Mouse (Mus musculus) bone marrow macrophage, adult 2 months (primary cell): ENCODE measurements around the gene Fam213a. TPM values are rescaled to one million over a fixed set of nuclear protein-coding genes. Genes with fewer than 3 reads are reported as not detected.

Experiments
- H3K27ac ChIP-seq: 2 replicates; pipeline ENCODE4 v1.5.1; 2012; ENCODE audit warnings: low read depth, low read length; ENCODE audit not compliant: insufficient read depth
- H3K4me1 ChIP-seq: 2 replicates; pipeline ENCODE4 v1.6.1; 2012; ENCODE audit warnings: low read length; ENCODE audit not compliant: control insufficient read depth, insufficient read depth
- H3K4me3 ChIP-seq: 2 replicates; pipeline ENCODE4 v1.5.1; 2012; ENCODE audit warnings: mild to moderate bottlenecking, low read length, moderate library complexity; ENCODE audit not compliant: insufficient read depth
- CTCF ChIP-seq: IDR thresholded peaks from 2 replicates; pipeline ENCODE4 v1.5.1; 2012; ENCODE audit warnings: low read depth, mild to moderate bottlenecking, low read length, moderate library complexity
- POLR2A ChIP-seq: IDR thresholded peaks from 2 replicates; pipeline ENCODE4 v1.6.1; 2012; ENCODE audit warnings: mild to moderate bottlenecking, low read depth, low read length, borderline replicate concordance
- polyA plus RNA-seq: library from polyadenylated mRNA; stranded (reverse); fragments of >200 nt; gene quantifications from 2 replicates; pipeline ENCODE4 v1.2.4, GENCODE M21; 2012; ENCODE audit not compliant: missing spikeins, insufficient read depth, insufficient read length

Gene Fam213a
- polyA plus RNA-seq, 1 experiment, result 29.1 TPM

- H3K4me1 ChIP-seq, result peaks cover 16% of the 10 kb centered on the region
- no peak overlapping the region for H3K27ac ChIP-seq
- no peak for TF ChIP-seq POLR2A
- TF ChIP-seq CTCF, result no peak
- no peak overlapping the region for H3K4me3 ChIP-seq
Measured at GRCm38 (mm10) chr14:41005716-41006115, 7.9 kb downstream of the Fam213a start.

DNA sequence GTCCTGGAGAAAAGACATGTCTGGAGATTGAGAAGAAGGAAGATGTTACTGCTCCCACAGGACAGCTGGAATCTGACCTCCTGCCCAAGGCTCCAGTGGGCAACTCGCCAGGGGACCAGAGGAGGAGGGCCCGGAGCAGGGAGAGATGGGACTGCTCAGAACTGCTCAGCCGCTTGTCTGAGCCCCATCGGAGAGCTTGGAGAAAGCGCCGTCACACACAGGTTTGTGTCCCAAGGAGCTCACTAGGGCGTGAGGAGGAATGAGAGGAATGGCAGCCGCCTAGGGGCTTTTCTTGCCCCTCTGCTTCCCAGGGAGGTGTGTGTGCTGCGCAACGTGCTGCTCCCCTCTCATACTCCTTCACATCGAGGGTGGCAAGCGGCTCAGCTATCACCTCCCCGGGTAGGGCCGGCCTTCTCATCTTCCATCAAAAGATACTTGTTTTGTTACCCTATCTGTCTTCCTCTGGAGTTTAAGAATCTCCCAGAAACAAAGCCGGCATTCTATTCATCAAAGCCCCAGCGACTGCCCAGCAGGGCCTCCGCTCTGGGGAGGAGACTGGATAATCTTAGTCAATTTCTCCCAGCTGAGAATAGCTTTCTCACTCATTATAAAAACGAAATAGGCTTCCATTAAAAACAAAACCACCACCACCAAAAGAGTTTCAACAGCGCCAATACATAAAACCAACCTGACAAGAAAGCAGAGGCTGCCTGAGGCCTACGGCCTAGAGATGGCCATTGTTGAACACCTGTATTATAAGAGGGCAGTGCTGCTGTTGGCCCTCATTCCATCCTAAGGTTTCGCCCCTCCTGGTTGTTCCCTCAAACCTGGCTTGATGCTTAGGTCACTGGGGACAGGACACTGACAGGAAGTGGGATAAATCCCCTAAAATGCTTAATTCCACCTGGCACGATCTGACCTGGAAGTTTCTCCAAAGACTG is 9.1 kb downstream of the Fam213a start:
- Histone ChIP-seq H3K4me3 (no peak overlapping the region), H3K27ac (no peak overlapping the region), H3K4me1 (peaks cover 16% of the 10 kb centered on the region)
- no peak for TF ChIP-seq POLR2A

- no peak for TF ChIP-seq POLR2A
- TF ChIP-seq CTCF, result no peak
- Histone ChIP-seq H3K27ac (no peak overlapping the region), H3K4me3 (no peak overlapping the region), H3K4me1 (peaks cover 12% of the 10 kb centered on the region)
Measured at GRCm38 (mm10) chr14:41001576-41001975, 12.0 kb downstream of the Fam213a start.

DNA sequence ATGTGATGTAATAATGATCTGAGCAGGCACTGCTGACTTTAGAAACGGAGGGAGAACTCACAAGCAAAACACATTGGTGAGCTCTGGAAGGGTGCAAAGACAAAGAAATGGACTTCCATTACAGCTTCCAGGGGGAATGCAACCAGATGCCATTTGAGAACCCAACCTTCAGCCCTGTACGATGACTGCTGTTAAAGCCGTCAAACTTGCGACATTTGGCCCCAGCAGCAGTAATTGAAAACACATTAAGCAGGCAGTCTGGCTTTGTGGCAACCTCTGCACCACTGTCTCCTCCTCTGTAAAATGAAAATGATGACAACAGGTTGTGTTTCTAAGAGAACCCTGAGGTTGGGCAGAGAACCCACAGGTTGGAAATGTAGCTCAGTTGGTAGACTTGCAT is 12.8 kb downstream of the Fam213a start:
- TF ChIP-seq CTCF, result no peak
- no peak for TF ChIP-seq POLR2A
- no peak overlapping the region for H3K4me3 ChIP-seq
- H3K27ac ChIP-seq, result no peak overlapping the region
- H3K4me1 ChIP-seq, result peaks cover 4% of the 10 kb centered on the region

- no peak overlapping the region for H3K27ac ChIP-seq
Measured at GRCm38 (mm10) chr14:40999904-41000645, 13.5 kb downstream of the Fam213a start.

DNA sequence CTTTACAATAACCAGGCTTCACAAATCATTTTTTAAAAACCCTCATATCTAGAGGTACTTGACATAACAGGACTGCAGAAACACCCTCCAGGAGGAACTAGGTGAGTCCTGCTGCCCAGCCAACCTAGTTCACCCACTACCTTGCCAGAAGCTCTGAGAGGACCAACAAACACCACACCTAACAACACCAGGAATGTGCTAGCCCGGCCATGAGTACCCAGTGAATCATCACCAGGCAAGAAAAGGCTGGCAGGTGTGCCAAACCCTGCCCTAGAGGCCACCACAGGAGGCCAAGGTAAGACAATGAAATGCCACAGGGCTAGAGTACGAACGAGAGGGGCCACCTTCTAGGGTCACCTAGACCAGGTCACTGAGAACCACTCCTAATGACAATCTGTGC is 17.4 kb downstream of the Fam213a start:
- Histone ChIP-seq H3K4me1 (0 out of 2 replicates have a peak, but pooled peaks cover 4% of the 10 kb centered on the region), H3K4me3 (no peak overlapping the region), H3K27ac (no peak overlapping the region)
- TF ChIP-seq CTCF (no peak), POLR2A (no peak)

More at GRCm38 (mm10) chr14:40999904-41000645, 13.5 kb downstream of the Fam213a start:
- 0 out of 2 replicates have a peak, but pooled peaks cover 4% of the 10 kb centered on the region for H3K4me1 ChIP-seq
- H3K4me3 ChIP-seq, result no peak overlapping the region
- TF ChIP-seq CTCF (no peak), POLR2A (no peak)

DNA sequence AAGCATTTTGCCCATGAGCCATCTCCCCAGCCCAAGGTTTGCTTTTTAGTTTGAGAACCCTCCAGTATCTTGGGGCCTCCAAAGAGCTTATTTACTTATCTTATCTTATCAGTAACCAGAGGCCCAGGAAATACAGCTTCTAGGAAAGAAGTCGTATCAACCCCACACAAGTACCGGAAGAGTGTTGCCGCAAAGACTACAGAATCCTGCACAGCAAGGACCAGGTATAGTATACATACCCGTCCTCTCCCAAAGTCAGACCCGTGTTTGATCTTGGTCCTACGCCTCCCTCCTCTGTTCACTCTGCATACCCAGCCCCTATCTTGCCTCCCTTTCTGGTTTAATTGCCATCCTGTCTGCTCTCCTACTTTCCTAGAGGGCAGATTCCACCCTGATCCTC is 21.1 kb downstream of the Fam213a start:
- H3K4me3 ChIP-seq, result no peak overlapping the region
- 0 out of 2 replicates have a peak, but pooled peaks cover 4% of the 10 kb centered on the region for H3K4me1 ChIP-seq
- TF ChIP-seq POLR2A (no peak), CTCF (no peak)
- no peak overlapping the region for H3K27ac ChIP-seq

DNA sequence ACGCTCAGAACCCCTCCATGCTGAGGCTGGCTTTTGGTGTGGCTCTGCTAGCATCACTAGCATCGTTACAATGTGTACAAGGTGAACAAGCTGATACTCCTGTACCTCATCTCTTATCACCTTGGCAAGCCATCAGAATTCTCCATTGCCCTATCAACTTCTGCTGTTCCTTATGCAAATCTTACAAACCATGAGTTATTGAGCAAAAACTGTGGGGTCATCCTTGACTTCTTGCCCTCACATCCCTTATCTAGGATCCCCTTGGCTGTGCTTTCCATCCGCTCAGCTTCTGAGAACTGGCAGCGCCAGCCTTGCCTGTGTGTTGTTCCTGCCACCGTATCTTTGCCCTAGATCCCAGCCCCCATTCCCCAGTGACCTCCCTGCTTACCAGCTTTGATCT is 24.8 kb downstream of the Fam213a start:
- Histone ChIP-seq H3K27ac (no peak overlapping the region), H3K4me1 (peaks cover 8% of the 10 kb centered on the region), H3K4me3 (no peak overlapping the region)
- TF ChIP-seq CTCF (no peak), POLR2A (no peak)

DNA sequence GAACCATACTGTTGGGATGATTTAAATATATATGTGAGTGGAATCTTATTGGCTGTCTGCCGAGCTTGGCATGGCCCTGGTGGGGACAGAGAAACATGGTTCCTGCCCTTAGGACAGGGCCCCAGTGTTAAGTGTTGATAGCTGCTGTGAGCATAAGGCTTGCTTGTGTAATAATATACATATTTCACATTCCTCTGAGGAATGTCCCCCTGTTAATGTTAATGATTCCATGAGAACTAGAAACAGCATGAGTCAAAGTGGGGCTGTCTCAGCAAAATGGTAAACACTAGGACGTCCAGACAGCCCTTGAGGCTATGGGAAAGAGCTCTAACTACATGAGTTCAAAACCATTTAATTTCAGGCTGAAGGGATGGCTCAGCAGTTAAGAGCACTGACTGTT is 26.4 kb downstream of the Fam213a start:
- no peak for TF ChIP-seq CTCF
- TF ChIP-seq POLR2A, result no peak
- no peak overlapping the region for H3K4me3 ChIP-seq
- H3K4me1 ChIP-seq, result peaks cover 8% of the 10 kb centered on the region
- H3K27ac ChIP-seq, result no peak overlapping the region

DNA sequence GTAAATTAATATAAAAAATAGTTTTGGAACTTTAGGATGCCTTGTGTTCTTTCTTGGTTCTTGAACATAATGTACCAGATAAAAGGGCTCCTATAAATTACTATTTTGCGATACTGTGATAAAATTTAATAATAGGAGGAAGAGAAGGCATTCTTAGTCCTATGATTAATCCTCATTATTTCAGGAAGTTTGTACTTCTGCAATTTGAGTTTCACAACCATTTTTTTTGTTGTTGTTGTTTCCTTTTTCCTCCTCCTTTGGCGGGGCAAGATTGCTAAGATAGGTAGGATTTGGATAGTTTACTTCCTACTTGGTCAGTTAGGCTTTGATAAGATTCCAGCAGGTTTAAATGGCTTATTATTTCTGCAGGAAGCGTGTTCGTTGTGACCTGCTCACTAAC is 28.0 kb downstream of the Fam213a start:
- no peak for TF ChIP-seq CTCF
- no peak for TF ChIP-seq POLR2A
- H3K4me1 ChIP-seq, result peaks cover 8% of the 10 kb centered on the region
- H3K4me3 ChIP-seq, result no peak overlapping the region
- peak overlapping the region; percentile 46 for H3K27ac ChIP-seq
